Mouse (Mus musculus): ENCODE measurements at regions not wholly inside any gene's neighbourhood (a gene's known extent, or its start where the extent isn't known, plus 50 kb on each side); places are given as distances from the start of the nearest gene placed in this dataset.

DNA sequence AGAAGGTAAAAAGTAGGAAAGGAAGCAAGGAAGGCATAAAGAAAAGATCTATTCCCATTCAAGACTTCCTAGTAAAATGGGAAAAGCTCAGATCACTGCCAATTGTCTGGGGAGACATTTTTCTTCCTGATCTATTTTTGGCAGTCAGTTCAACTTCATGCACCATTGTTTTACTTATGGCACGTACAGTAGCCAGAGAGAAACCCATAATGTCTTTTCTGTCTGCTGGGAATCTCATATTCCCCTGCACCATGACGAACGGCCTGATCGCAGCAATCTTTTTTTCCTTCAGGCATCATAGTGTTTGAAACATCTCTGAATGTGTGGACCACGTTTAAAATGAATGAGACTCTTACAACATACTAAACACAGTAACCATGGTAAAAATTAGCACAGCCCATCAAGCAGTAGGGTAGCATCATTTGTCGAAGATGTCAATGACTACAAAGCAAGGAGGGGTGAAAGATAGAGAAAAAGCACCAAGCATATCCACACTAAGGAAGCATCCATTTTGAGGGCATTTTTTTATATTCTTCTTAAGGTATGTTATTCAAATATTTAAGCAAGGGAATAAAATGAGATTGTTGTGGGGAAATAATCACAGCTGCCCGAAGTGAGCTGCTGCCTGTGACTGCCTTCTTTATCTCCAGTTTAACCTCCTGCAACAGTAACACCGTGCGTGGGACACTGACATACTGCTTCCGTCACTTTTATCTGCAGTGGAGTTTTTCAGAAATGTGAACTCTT is 233.7 kb upstream of the Tbl1xr1 start:
- intact Hi-C loops (cut with DNase I): no loop called here
- no peak for DNase-seq

DNA sequence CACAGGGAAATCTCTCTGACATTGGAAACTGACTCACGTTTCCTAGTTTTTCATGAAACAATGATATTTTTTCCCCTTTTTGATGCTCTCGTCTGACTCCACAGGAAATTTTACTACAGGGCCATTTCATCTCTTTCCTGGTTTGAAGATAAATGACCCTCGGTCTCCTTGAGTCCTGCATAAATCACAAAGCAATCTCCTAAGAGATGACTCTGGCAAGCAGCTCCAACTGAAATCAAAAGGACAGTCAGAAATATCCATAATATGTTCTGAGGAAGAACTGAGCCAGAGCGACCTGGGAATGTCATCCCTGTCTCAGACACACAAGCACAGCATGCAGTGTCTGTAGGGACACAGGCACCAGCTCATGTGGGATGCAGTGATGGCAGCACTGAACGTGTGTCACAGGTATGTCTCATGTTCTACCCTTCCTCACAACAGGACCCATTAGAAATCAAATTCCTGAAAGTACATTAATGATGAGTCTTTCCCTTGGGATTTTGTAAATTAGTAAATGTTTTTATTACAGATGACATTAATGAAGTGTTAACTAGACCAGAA is 233.1 kb upstream of the Tbl1xr1 start:
- no peak for DNase-seq
- intact Hi-C loops (cut with DNase I): no loop called here

DNA sequence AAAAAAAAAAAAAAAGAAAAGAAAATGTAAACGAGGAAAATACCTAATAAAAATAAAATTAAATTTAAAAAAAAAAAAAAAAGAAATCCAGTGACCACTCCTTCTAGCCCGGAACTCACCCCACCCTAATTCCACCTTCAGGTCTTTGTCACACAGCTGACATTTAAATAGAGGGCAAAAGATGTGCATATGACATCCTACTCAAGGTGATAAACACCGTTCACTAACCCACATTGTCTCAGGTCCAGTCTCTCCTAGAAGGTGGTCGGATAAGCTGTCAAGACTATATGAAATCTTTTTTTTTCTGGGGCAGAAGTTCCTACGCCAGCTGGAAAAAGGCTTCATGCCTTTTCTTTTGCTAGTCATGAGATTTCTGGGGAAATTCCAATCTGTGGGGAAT is 226.6 kb upstream of the Tbl1xr1 start:
- DNase-seq: no peak
- intact Hi-C loops (cut with DNase I): no loop called here

DNA sequence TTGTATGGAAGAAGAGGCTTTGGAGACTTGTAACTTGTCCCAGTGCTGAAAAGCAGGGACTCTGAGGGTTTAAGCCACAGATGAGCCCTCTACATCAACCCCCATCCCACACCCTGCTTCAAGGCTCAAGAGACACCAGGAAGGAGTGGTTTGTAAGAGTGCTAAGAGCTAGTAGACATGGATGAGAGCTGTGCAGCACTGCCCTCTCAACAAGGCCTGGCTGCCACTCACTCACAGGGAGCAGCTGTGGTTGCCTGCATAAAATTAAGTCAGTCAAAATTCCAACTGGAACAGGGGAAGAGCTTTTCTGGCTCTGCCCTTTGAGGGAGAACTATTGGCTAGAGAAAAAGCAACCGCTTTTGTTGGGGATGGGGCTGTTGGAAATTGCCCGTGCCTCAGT is 225.5 kb upstream of the Tbl1xr1 start:
- DNase-seq: no peak
- intact Hi-C loops (cut with DNase I): no loop called here

DNA sequence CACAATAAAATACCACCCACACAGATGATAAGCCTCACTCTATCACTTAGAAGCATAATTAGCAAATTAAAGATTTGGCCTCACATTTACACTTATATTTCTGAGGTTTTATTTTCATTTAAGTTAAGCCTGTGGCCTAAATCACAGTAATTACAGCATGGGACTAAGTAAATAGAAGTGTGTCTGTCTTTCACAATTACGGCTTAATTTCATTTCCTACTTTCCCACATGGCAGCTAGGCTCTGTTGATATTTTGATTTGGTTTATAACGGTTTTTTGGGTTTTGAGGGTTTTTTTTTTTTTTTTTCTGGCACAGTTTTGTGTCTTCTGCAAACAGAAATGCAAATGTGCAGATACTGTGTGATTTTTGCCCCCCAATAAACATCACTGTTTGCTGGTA is 222.1 kb upstream of the Tbl1xr1 start:
- intact Hi-C loops (cut with DNase I): no loop called here
- DNase-seq: no peak

DNA sequence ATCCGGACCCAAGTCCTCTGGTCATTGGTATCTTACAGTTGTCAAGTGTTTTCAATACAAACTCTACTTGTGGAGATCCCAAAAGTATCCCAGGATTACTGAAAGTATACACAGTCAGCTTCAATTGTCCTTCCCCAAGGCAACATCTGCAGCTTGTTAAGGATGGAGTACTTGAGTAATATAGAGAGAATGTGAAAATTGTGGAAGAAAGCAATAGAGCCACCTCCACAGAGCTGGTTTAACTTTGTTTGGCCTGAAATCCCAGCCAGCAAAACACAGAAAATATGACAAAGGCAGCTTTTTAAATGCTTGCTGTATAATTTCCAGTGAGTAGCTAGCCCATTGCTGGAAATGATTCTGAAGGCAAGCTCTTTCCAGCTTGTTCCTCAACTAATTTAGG is 217.0 kb upstream of the Tbl1xr1 start:
- intact Hi-C loops (cut with DNase I): no loop called here
- DNase-seq: no peak

DNA sequence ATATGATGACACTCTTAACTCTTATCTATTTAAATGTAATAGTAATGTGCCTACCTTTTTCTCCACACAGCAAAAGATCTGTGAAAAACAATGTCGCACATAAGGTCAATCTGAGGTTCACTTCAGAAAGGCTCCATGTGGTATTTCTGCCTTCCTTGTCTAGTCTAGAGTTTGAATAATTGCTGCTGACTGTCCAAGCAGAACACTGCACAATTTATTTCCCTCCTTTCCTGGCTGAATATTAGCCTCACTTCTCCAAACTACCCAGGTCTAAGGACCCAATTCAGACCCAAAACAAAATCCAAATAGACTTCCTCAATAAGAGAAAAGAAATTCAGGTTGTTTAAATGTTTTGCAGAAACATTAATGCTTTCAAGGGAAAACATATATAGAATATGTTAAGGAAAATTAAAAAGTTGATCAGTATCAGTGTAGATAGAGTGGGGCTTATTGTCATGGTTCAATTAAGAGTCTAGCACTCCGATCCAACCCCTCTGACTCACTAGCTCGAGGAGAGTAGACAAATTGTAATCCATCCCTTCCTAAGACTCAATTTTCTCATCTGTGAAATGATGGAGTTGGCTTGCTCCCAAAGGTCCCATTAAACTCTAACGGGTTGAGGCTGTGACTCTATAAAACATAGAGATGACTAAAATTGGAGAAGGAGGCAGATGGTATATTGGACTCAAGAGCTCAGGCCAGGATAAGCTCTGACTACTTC is 215.4 kb upstream of the Tbl1xr1 start:
- intact Hi-C loops (cut with DNase I): no loop called here
- DNase-seq: no peak

DNA sequence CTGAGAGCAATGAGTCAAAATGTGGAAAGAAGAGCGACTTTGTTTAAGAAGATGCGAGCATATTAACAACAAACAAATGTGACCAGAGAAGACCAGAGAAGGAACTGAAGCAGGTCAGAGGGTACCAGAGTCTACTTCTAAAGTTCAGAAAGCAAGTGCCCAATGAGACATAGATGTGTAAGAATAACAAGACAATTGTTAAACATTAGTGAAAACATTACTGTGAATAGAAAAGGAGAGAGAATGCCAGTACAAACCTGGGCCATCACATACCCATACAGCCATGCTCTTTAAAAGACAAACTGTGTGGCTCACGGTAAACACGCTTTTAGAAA is 214.8 kb upstream of the Tbl1xr1 start:
- DNase-seq: no peak
- intact Hi-C loops (cut with DNase I): no loop called here

DNA sequence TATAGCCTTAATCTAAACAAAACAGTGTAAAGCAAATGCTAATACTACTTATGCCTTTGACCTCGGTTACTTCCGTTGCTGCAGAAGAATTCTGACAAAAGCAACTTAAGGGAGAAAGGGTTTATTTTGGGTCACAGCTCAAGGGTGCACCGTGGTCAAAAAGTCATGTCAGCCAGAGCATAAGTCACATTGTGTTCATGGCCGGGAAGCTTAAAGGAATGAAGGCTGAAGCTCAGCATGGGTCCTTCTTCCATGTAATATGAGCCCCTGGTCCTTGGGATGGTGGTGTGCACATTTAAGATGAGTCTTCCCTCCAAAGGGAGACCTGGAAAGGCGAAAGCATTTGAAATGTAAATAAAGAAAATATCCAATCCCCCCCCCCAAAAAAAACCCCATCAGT is 212.1 kb upstream of the Tbl1xr1 start:
- no peak for DNase-seq
- intact Hi-C loops (cut with DNase I): no loop called here

DNA sequence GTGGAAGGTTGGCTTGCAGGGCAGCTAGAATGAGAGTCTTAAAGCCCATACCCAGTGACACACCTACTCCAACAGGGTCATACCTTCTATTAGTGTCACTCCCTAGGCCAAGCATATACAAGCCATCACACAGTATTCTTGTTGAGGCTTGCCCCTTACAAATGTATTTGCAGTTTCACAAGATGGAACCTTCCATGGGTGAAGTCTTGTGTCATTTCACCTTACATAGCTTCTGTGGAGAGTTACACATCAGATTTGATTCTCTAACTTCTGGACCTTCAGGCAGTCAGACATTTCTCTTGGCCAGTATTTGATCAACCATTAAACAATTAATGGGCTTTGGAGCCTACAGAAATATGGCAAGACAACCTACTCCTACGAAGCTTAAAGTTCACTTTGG is 210.6 kb upstream of the Tbl1xr1 start:
- intact Hi-C loops (cut with DNase I): no loop called here
- DNase-seq: no peak

DNA sequence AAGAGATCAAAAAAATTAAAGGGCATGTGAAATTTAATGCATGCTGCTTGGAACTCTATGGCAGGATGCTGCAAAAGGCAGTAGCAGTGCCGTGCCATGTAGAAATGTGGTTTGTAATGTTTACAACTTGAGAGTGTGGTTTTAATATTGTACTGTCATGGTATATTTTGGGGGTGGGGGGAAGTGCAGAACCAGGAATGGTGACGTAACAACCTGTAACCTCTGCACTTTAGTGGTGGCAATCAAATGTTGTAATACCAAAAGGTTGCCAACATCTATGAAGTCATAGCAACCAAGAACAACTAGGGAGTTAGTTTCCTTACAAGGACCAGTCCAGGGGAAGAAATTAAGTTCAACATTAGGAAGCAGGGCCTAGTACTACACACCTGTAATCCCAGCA is 198.1 kb upstream of the Tbl1xr1 start:
- DNase-seq: no peak
- intact Hi-C loops (cut with DNase I): no loop called here

DNA sequence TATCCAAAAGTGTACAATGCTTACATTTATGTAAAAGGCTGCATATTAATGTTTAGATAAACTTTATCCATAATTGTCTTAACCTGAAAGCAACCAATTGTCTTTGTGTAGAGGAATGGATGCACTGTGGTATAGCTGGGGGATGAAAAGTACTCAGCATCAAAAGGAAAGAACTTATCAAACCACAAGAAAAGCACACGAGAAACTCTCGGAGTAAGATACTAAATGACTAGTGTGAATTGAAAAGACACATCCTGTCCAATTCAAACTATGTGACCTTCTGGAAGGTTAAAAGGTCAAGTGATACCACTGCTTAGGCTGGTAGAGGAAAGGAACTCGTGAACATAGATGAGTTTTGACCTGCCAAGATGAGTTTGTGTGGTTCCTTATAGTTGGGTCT is 192.2 kb upstream of the Tbl1xr1 start:
- no peak for DNase-seq
- intact Hi-C loops (cut with DNase I): no loop called here

DNA sequence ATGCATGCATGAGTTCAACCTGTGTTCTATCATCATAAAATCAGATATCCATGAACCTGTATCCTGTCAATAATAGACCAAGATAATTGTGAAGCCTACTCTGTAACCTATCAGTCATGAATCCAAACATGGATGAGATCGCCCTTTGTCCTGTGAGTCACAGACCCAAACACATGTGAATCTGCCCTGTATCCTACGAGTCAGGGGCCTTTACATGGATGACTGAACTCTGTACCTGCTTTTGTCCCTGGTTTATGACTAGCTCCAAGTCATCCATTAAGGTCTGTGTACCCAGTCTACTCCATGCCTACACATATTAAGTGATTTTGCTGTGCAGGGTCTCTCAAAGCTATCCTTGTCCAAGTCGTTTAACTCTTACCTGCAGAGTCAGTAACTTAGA is 187.7 kb upstream of the Tbl1xr1 start:
- no peak for DNase-seq
- intact Hi-C loops (cut with DNase I): no loop called here

DNA sequence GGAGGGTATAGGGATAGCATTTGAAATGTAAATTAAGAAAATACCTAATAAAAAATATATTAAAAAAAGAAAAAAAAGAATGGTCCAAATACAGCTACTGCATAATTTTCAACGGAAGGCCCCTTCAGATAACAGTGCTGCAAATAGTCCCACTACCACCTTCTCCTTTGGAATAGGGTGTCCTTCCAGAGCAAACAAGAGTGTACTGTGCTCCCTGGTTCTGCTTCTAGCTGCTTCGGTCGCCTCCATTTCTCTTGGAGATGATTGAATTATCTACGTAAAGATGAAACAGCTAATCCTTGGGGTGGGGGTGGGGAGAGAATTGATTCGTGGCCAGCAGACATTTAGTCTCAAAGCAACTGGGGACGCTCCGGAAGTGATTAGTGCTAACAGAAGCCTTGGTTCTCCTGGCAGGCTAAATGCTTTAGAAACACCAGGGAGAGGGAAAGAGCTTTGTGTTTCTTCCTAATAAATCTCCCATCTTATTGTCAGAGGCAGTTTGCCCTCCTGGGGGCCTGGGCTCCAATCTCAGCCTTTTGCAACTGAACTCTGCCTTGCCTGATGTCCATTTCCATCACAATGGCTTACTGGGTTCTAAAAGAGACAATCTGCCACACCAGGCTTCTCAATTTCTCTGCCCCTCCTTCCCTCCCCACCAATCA is 184.5 kb upstream of the Tbl1xr1 start:
- intact Hi-C loops (cut with DNase I): no loop called here
- no peak for DNase-seq

DNA sequence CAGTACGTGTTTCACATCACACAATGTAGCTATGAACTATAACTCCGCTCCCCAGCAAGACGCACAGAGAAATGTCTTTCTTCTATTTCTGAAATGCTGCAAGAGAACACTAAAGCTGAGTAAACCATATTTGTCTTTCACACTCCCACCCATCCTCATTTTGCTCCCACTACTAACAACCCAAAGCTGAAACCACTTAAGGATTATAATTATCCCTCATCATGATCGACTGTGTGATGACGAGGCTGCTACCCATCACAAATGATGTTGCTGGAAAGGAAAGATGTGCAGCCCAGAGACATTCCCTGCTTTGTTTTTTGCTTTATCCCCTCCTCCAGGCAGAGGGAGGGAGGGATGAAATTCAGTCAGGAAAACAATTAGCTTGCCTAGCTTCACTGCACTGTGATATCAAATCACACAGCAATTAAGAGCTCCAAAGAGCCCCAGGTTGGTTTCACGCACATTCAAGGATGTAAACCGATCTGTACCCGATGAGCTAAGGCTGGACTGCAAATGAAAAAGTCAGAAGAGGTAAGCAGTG is 183.5 kb upstream of the Tbl1xr1 start:
- no peak for DNase-seq
- intact Hi-C loops (cut with DNase I): no loop called here

DNA sequence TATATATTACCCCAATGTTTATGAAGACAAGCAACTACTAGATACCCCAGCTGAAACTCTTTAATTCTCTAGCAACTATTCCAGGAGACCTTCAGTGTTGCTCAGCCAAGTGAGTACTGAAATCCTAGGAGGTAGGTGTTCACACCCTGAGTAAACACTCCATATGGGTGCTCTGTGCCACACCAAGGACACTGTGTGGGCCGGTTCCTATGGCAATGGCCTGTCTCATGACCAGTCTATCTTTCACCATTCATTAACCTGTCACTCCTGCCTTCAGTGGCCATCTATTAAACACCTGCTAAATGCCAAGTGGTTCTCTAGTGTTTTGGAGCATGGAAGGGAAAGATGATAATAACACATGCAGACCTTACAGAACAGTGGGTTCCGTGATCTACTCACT is 180.9 kb upstream of the Tbl1xr1 start:
- no peak for DNase-seq
- intact Hi-C loops (cut with DNase I): no loop called here

DNA sequence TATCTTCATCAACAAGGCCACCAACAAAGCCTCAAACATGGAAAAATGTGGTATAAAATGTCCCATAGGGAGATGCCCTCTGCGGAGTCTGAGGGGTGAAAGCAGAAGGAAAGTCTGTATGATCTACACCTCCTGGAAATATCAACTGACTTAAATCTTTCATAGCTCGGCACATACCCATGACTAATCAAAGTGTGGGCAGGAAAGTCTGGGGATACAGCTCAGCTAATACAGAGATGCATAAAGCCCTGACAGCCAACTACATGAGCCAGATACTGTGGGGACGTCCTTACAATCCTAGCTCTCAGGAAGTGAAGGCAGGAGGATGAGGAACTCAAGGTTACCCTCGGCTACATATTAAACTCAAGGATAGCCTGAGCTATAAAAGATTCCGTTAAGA is 178.2 kb upstream of the Tbl1xr1 start:
- intact Hi-C loops (cut with DNase I): no loop called here
- no peak for DNase-seq

DNA sequence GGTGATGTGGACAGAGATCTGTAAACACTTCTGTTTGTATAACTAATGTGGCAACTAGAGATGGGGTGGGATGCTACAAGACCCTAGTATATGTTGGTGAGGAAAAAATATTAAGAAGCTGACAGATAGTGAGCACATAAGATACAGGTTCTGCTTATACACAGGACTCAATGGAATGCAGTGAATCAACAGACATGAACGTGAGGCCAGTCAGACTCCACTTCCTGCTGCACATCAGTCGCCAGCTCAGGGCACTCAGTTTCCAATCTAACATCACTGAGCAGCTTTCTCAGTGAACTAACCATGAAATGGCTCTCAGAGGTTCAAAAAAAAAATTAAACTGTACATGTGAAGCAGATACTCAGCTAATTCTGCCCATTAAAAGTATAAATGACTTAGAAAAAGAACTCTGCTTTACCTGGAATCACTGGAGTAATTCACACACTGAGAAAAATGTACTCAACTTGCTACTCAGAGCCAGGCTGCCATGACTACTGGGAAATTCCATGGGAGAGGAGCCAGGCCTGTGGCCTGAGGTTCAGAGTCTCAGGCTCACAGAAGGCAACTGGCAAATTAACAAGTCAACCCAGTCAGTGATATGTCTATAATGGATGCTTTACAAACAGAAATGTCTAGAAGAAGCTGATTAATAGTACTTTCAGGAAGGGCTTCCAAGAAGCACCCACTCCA is 170.9 kb upstream of the Tbl1xr1 start:
- intact Hi-C loops (cut with DNase I): no loop called here
- DNase-seq: no peak

DNA sequence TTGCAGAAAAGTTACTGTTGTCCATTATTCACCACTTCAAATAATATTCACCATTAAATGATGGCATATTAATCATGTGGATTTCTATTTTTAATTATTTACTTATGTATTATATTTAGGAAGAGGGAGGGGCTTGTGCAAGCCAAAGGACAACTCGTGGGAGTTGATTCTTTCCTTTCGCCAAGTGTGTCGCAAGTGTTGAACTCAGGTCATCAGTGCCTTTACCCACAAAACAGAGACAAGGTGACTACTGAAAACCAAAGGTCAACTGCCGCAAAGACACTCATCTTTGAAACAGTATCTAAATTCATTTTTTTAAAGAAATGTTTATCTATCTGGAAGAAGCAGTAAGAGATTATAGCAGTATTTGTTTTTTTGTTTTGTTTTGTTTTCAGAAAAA is 167.6 kb upstream of the Tbl1xr1 start:
- DNase-seq: no peak
- intact Hi-C loops (cut with DNase I): no loop called here

DNA sequence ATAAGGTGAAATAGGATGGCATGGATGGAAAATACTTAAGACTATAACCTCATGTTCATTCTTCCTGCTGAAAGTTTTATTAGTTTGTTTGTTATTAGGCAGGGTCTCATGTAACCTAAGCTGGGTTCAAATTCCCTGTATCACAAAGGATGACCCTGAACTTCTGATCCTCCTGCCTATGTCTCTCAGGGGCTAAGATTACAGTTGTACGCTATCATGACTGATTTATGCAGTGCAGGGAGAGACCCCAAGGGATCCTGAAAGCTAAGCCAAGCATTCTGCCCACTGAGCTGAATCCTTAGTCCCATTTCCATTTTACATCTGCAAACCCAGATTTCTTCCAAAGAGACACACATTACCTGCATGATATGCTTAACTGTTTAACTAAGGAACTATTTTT is 166.4 kb upstream of the Tbl1xr1 start:
- no peak for DNase-seq
- intact Hi-C loops (cut with DNase I): no loop called here

DNA sequence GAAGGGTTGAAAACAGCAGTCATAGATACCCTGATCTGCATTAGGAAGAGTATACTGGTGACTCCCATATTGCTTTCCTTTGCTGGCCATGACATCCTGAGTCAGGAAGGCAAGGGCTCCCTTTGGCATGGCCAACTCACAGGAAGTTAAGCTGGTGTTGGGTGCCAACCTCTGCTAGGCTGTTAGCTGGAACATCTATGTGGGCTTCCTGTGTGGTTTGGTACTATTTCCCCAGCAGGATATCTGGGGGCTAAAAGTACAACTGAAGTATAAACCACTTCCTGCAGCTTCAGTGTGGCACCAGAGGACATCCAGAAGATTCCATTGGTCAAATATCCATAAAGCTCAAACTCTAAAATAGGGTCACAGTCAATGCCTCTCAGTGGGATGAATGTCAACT is 165.4 kb upstream of the Tbl1xr1 start:
- intact Hi-C loops (cut with DNase I): no loop called here
- no peak for DNase-seq

Measured in gastrocnemius, postnatal 36 days (tissue).